Mouse (Mus musculus) c-Kit-positive CD71-positive TER-119-negative erythroid progenitor cells, embryonic 14.5 days (primary cell): ENCODE data around the gene Rps3.
"Not testable (repeated sequence)": the region's sequence is repeated elsewhere in the genome, so short reads cannot be mapped to it uniquely, and the experiment has no call there.

Experiments used
- DNase-seq: peaks from one replicate; pipeline ENCODE4 v3.0.0-alpha.2; 2013; ENCODE audit warnings: low read depth

Rps3 gene

GRCm38 (mm10) chr7:99483271-99483923, at the start of gene Rps3:
TSS of gene Rps3 (minus strand) at chr7:99483738.
- DNase-seq = peak; percentile 95

GRCm38 (mm10) chr7:99532526-99532925, 49.0 kb upstream of the Rps3 start:
- no peak for DNase-seq

- DNase-seq = no peak
Measured at GRCm38 (mm10) chr7:99531408-99531970, 48.0 kb upstream of the Rps3 start.

GRCm38 (mm10) chr7:99529410-99529809, 45.9 kb upstream of the Rps3 start:
- DNase-seq = no peak

GRCm38 (mm10) chr7:99528547-99528946, 45.0 kb upstream of the Rps3 start:
- no peak for DNase-seq

GRCm38 (mm10) chr7:99523837-99524236, 40.3 kb upstream of the Rps3 start:
- no peak for DNase-seq

- no peak for DNase-seq
Measured at GRCm38 (mm10) chr7:99523121-99523520, 39.6 kb upstream of the Rps3 start.

GRCm38 (mm10) chr7:99518954-99519644, 35.6 kb upstream of the Rps3 start:
- DNase-seq = no peak

GRCm38 (mm10) chr7:99516814-99517157, 33.2 kb upstream of the Rps3 start:
- DNase-seq = no peak

- no peak for DNase-seq
Measured at GRCm38 (mm10) chr7:99516092-99516813, 32.7 kb upstream of the Rps3 start.

- DNase-seq = no peak
Measured at GRCm38 (mm10) chr7:99510087-99510501, 26.6 kb upstream of the Rps3 start.

GRCm38 (mm10) chr7:99508187-99508586, 24.6 kb upstream of the Rps3 start:
- not testable (repeated sequence) for DNase-seq

GRCm38 (mm10) chr7:99504556-99504955, 21.0 kb upstream of the Rps3 start:
- DNase-seq = no peak

GRCm38 (mm10) chr7:99501148-99501547, 17.6 kb upstream of the Rps3 start:
- DNase-seq = no peak

GRCm38 (mm10) chr7:99500655-99501054, 17.1 kb upstream of the Rps3 start:
- no peak for DNase-seq

GRCm38 (mm10) chr7:99500201-99500600, 16.7 kb upstream of the Rps3 start:
- peak; percentile 62 for DNase-seq

GRCm38 (mm10) chr7:99499128-99499527, 15.6 kb upstream of the Rps3 start:
- DNase-seq = no peak

GRCm38 (mm10) chr7:99489708-99490107, 6.2 kb upstream of the Rps3 start:
- DNase-seq = no peak

GRCm38 (mm10) chr7:99484679-99485078, 1.1 kb upstream of the Rps3 start:
- no peak for DNase-seq

GRCm38 (mm10) chr7:99483924-99484319, 384 bp upstream of the Rps3 start:
- DNase-seq = no peak

GRCm38 (mm10) chr7:99482637-99483036, 901 bp downstream of the Rps3 start:
- DNase-seq = no peak

- no peak for DNase-seq
Measured at GRCm38 (mm10) chr7:99477235-99477634, 6.3 kb downstream of the Rps3 start.
